Mouse (Mus musculus) G1E (cell line): ENCODE measurements around the gene Tnfrsf21.

Experiments
- CTCF ChIP-seq: IDR thresholded peaks from 2 replicates; pipeline ENCODE4 v1.5.1; 2012; ENCODE audit warnings: low read depth, low read length, inconsistent platforms, mixed read lengths
- GATA1 ChIP-seq: IDR thresholded peaks from 2 replicates; pipeline ENCODE4 v1.6.1; 2012; ENCODE audit warnings: borderline replicate concordance, low read length, inconsistent platforms, mixed read lengths

DNA sequence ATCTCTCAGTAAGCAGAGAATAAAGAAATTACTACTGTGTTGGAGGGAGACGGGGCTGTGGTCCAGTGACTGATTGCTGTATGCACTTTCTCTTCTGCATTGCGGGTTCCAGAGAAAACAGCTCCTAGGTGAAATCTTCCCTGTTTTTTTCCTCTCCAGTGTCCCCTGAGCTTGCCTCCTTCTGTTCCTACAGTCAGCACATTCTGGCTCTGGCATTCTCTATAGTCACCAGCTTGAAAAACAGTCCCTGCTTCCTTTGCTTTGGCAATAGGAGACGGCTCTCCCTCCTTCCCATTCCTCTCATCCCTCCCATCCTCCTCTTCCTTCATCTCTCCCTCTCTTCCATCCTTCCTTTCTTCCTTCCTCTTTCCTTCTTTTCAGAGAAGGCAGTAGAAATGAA, 13.9 kb downstream of the Tnfrsf21 start:
- TF ChIP-seq CTCF (no peak), GATA1 (no peak)
